Mouse (Mus musculus) lung, postnatal 0 days (tissue): ENCODE data around the gene Rasal3. TPM values are rescaled to one million over a fixed set of nuclear protein-coding genes. Genes with fewer than 3 reads are reported as not detected.

ENCODE experiments used
- ATAC-seq: fragments of 200-750 bp; cut with Nextera tagmentation; 2 replicates; pipeline ENCODE4 v1.8.0; 2017; ENCODE audit warnings: moderate library complexity
- DNase-seq: peaks from one replicate; pipeline ENCODE4 v3.0.0-alpha.2; 2016; ENCODE audit warnings: low spot score
- H3K27ac ChIP-seq: fragments of 300-500 bp; sonication (generic); 2 replicates; pipeline ENCODE4 v1.5.1; 2014; ENCODE audit warnings: antibody characterized with exemption, mild to moderate bottlenecking, low read length, mixed read lengths
- H3K27me3 ChIP-seq: fragments of 300-500 bp; sonication (generic); replicated peaks from 2 replicates; pipeline ENCODE4 v1.6.1; 2014; ENCODE audit warnings: low read length, mixed read lengths; ENCODE audit not compliant: insufficient read depth
- H3K36me3 ChIP-seq: fragments of 300-500 bp; sonication (generic); 2 replicates; pipeline ENCODE4 v1.6.1; 2014; ENCODE audit warnings: low read length, mixed read lengths; ENCODE audit not compliant: insufficient read depth
- H3K4me1 ChIP-seq: fragments of 300-500 bp; sonication (generic); 2 replicates; pipeline ENCODE4 v1.6.1; 2014; ENCODE audit warnings: antibody characterized with exemption, low read depth, low read length, mixed read lengths; ENCODE audit not compliant: insufficient read depth
- H3K4me2 ChIP-seq: fragments of 300-500 bp; sonication (generic); replicated peaks from 2 replicates; pipeline ENCODE4 v1.6.1; 2014; ENCODE audit warnings: low read depth, mild to moderate bottlenecking, low read length, moderate library complexity, mixed read lengths
- H3K4me3 ChIP-seq: fragments of 300-500 bp; sonication (generic); 2 replicates; pipeline ENCODE4 v1.5.1; 2014; ENCODE audit warnings: low read depth, low read length
- H3K9ac ChIP-seq: fragments of 300-500 bp; sonication (generic); replicated peaks from 2 replicates; pipeline ENCODE4 v1.6.1; 2014; ENCODE audit warnings: low read depth, mild to moderate bottlenecking
- H3K9me3 ChIP-seq: fragments of 300-500 bp; sonication (generic); 2 replicates; pipeline ENCODE4 v1.6.1; 2016; ENCODE audit warnings: low read length, mixed read lengths
- CTCF ChIP-seq: IDR thresholded peaks from 2 replicates; pipeline ENCODE4 v1.5.1; 2016; ENCODE audit warnings: antibody characterized with exemption, mild to moderate bottlenecking
- EP300 ChIP-seq: IDR thresholded peaks from 2 replicates; pipeline ENCODE4 v1.6.1; 2016; ENCODE audit warnings: antibody characterized with exemption, mild to moderate bottlenecking, control low read depth
- WGBS: fragments of 180-500 bp; shearing (Covaris S2); extraction: QIAGEN DNeasy Blood & Tissue Kit; methylation state at CpG from one replicate; pipeline ENCODE4 v1.1.7; 2014; 5-methylcytosine and 5-hydroxymethylcytosine counted together
- polyA plus RNA-seq: library from polyadenylated mRNA; unstranded; fragments of >200 nt; fragmentation: Nextera tagmentation; extraction: Ambion mirVana; gene quantifications from 2 replicates; pipeline ENCODE4 v1.2.1, GENCODE M21; 2015

Rasal3 gene
- polyA plus RNA-seq, 1 experiment from 2014 or later, result 1.2 TPM

- no peak for DNase-seq
- Histone ChIP-seq H3K4me2 (no peak overlapping the region), H3K36me3 (no peaks in the 10 kb centered on the region), H3K9me3 (no peaks in the 10 kb centered on the region), H3K9ac (no peak overlapping the region), H3K27me3 (peaks cover 11% of the 10 kb centered on the region), H3K4me1 (no peaks in the 10 kb centered on the region), H3K4me3 (no peak overlapping the region), H3K27ac (no peak overlapping the region)
- TF ChIP-seq EP300 (no peak), CTCF (no peak)
- no peak for ATAC-seq
- 68% methylated on average over 9 of the region's 9 CpGs for WGBS
Measured at GRCm38 (mm10) chr17:32402011-32402778, 1.2 kb downstream of the Rasal3 start.

DNA sequence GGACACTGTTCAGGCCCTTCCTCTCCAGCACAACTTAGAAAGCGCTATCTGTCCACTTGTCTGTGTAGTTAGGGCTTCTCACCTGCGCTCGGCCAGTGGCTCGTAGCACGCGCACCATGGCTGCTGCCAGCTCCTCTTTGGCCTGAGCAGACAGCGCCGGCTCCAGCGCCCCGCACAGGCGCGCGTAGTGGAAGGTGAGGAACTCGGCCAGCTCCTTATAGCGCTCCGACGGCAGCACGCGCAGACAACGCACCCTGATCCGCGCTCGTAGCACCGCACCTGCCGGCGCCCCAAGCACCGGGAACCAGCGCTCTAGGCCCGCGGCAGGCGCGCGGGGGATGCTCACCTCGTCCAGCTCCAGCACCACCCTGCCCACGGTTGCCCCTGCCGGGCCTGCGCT, 7.1 kb downstream of the Rasal3 start:
- Histone ChIP-seq H3K4me1 (no peaks in the 10 kb centered on the region), H3K9me3 (no peaks in the 10 kb centered on the region), H3K27ac (no peak overlapping the region), H3K4me3 (peak overlapping the region; percentile 10; the same call in 1 of the 2 replicates), H3K9ac (no peak overlapping the region), H3K4me2 (peak overlapping the region; percentile 38), H3K27me3 (peaks cover 34% of the 10 kb centered on the region), H3K36me3 (no peaks in the 10 kb centered on the region)
- no peak for ATAC-seq
- 14% methylated on average over 34 of the region's 37 CpGs for WGBS
- no peak for TF ChIP-seq CTCF
- no peak for TF ChIP-seq EP300
- no peak for DNase-seq

DNA sequence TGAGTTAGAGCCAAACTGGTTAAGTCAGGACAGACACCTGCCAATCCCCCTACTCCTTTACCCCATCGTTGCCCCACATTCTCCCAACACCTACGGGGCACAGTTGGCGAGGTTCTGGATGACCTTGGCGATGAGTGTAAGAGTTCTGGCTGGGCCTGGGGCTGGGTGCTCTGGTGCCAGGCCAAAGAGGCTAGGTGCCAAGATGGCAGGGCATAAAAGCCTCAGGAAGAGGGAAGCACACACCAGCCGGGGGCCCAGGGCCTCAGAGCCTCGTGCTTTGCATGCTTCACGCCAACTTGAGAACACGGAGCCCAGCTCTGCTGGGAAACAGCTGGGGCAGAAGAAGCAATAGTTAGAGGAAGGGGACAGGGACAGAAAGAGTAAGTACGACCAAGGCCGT, 9.4 kb downstream of the Rasal3 start:
- Histone ChIP-seq H3K27ac (no peak overlapping the region), H3K4me3 (no peak overlapping the region), H3K4me1 (no peaks in the 10 kb centered on the region), H3K9me3 (no peaks in the 10 kb centered on the region), H3K27me3 (peaks cover 34% of the 10 kb centered on the region), H3K4me2 (no peak overlapping the region), H3K9ac (no peak overlapping the region), H3K36me3 (no peaks in the 10 kb centered on the region)
- WGBS, result 80% methylated on average over 10 of the region's 10 CpGs
- ATAC-seq (no peak), DNase-seq (no peak)
- TF ChIP-seq EP300 (no peak), CTCF (no peak)

GRCm38 (mm10) chr17:32389101-32389659, 14.2 kb downstream of the Rasal3 start, which contains the start of gene Wiz:
Gene Wiz, minus strand, starts transcription at chr17:32389439.
- DNase-seq (peak; percentile 96), ATAC-seq (peak; percentile 92)
- H3K9me3 ChIP-seq, result no peaks in the 10 kb centered on the region

DNA sequence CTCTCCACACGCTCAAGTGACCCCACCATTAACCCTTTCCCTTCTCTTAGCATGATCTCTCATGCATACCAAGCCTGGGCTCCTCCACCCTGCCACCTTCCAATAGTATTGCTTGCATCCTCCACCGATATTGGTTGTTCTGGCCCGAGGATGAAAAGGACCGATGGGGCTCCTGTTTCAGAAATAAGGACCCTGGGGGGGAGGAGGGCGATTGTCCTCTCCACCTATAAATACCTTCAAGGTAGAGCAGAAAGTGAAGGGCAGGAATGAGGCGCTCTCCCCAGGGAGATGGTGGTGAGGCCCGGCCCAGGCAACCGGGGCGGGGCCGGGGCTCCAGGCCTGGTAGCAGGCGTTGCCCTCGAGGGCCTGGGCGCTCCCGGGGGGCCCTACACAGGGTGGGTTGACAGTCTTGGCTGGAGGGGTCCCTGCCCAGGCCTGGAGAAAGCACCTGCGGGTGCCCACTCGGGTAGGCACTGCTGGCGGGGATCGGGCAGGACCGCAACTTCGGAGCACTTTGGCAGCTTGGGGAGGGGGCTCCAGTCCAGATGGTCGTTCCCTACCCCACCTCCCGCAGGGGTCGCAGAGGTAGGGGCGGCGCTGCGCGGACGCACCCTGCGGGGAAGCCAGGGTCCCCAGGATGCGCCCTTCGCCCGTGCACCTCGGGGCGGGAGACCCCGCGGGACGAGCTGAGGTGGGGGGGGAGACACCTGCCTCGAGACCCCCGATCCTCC, 14.8 kb downstream of the Rasal3 start:
- ATAC-seq (peak; percentile 46), DNase-seq (peak; percentile 40)
- 1% methylated on average over 18 of the region's 39 CpGs for WGBS
- no peaks in the 10 kb centered on the region; the same call in 1 of the 2 replicates for H3K27me3 ChIP-seq
- peak overlapping the region; percentile 99 for H3K4me2 ChIP-seq
- TF ChIP-seq EP300 (no peak), CTCF (no peak)
- H3K9ac ChIP-seq, result peak overlapping the region; percentile 76
- H3K4me1 ChIP-seq, result no peaks in the 10 kb centered on the region
- H3K36me3 ChIP-seq, result 0 out of 2 replicates have a peak, but pooled peaks cover 7% of the 10 kb centered on the region
- peak overlapping the region; percentile 85 for H3K27ac ChIP-seq
- no peaks in the 10 kb centered on the region for H3K9me3 ChIP-seq
- H3K4me3 ChIP-seq, result peak overlapping the region; percentile 75

More at GRCm38 (mm10) chr17:32389101-32389659, 14.2 kb downstream of the Rasal3 start, which contains the start of gene Wiz:
- no peak for TF ChIP-seq CTCF
- TF ChIP-seq EP300, result 0 out of 2 replicates have a peak, but pooled peaks have one; percentile 5
- 0 out of 2 replicates have a peak, but pooled peaks cover 5% of the 10 kb centered on the region for H3K36me3 ChIP-seq
- peak within 1 kb of the TSS; percentile 85 for H3K27ac ChIP-seq
- H3K9ac ChIP-seq, result peak within 1 kb of the TSS; percentile 76
- no peaks in the 10 kb centered on the region; the same call in 1 of the 2 replicates for H3K27me3 ChIP-seq
- H3K4me1 ChIP-seq, result no peaks in the 10 kb centered on the region
- H3K4me2 ChIP-seq, result peak within 1 kb of the TSS; percentile 99
- 1% methylated on average over 22 of the region's 44 CpGs for WGBS
- H3K4me3 ChIP-seq, result peak within 1 kb of the TSS; percentile 75

GRCm38 (mm10) chr17:32387986-32388369, 15.4 kb downstream of the Rasal3 start:
- ATAC-seq, result no peak
- no peak overlapping the region for H3K27ac ChIP-seq
- H3K4me3 ChIP-seq, result no peak overlapping the region; the same call in 1 of the 2 replicates
- 32% methylated on average over 7 of the region's 7 CpGs for WGBS
- H3K36me3 ChIP-seq, result peaks cover 7% of the 10 kb centered on the region; the same call in 1 of the 2 replicates
- peak overlapping the region; percentile 76; the same call in 1 of the 2 replicates for H3K9ac ChIP-seq
- no peak for DNase-seq
- no peak for TF ChIP-seq CTCF
- TF ChIP-seq EP300, result no peak
- H3K27me3 ChIP-seq, result no peaks in the 10 kb centered on the region; the same call in 1 of the 2 replicates
- no peaks in the 10 kb centered on the region for H3K4me1 ChIP-seq
- no peaks in the 10 kb centered on the region for H3K9me3 ChIP-seq
- H3K4me2 ChIP-seq, result peak overlapping the region; percentile 99
